Mouse (Mus musculus) hindbrain, postnatal 0 days (tissue): ENCODE data around the gene Aqp1. TPM values are rescaled to one million over a fixed set of nuclear protein-coding genes. Genes with fewer than 3 reads are reported as not detected.

Experiments used
- ATAC-seq: fragments of 200-750 bp; cut with Nextera tagmentation; 2 replicates; pipeline ENCODE4 v1.8.0; 2017; ENCODE audit warnings: mild to moderate bottlenecking, moderate TSS enrichment, moderate library complexity
- DNase-seq: peaks from one replicate; pipeline ENCODE4 v3.0.0-alpha.2; 2015; ENCODE audit warnings: low spot score
- H3K27ac ChIP-seq: fragments of 300-500 bp; sonication (generic); 2 replicates; pipeline ENCODE4 v1.5.1; 2014; ENCODE audit warnings: mild to moderate bottlenecking
- H3K27me3 ChIP-seq: fragments of 300-500 bp; sonication (generic); 2 replicates; pipeline ENCODE4 v1.6.1; 2014; ENCODE audit warnings: low read length, mixed read lengths; ENCODE audit not compliant: insufficient read depth
- H3K36me3 ChIP-seq: fragments of 300-500 bp; sonication (generic); 2 replicates; pipeline ENCODE4 v1.6.1; 2014; ENCODE audit warnings: low read length, mixed read lengths; ENCODE audit not compliant: insufficient read depth
- H3K4me1 ChIP-seq: fragments of 300-500 bp; sonication (generic); 2 replicates; pipeline ENCODE4 v1.6.1; 2014; ENCODE audit warnings: antibody characterized with exemption, low read length, mixed read lengths; ENCODE audit not compliant: insufficient read depth
- H3K4me2 ChIP-seq: fragments of 300-500 bp; sonication (generic); 2 replicates; pipeline ENCODE4 v1.6.1; 2014; ENCODE audit warnings: low read depth, mild to moderate bottlenecking, low read length, moderate library complexity, mixed read lengths
- H3K4me3 ChIP-seq: fragments of 300-500 bp; sonication (generic); 2 replicates; pipeline ENCODE4 v1.5.1; 2014; ENCODE audit warnings: low read length
- H3K9ac ChIP-seq: fragments of 300-500 bp; sonication (generic); replicated peaks from 2 replicates; pipeline ENCODE4 v1.6.1; 2014; ENCODE audit warnings: mild to moderate bottlenecking, low read length, moderate library complexity, mixed read lengths
- H3K9me3 ChIP-seq: fragments of 300-500 bp; sonication (generic); 2 replicates; pipeline ENCODE4 v1.6.1; 2016; ENCODE audit warnings: low read length, mixed read lengths
- CTCF ChIP-seq: IDR thresholded peaks from 2 replicates; pipeline ENCODE4 v1.5.1; 2016; ENCODE audit warnings: antibody characterized with exemption, control low read depth, low read depth
- WGBS: fragments of 180-500 bp; shearing (Covaris S2); extraction: QIAGEN DNeasy Blood & Tissue Kit; methylation state at CpG from one replicate; pipeline ENCODE4 v1.1.7; 2014; 5-methylcytosine and 5-hydroxymethylcytosine counted together
- polyA plus RNA-seq: library from polyadenylated mRNA; unstranded; fragments of >200 nt; fragmentation: Nextera tagmentation; extraction: Ambion mirVana; gene quantifications from 2 replicates; pipeline ENCODE4 v1.2.1, GENCODE M21; 2015
- total RNA-seq: library from RNA; depleted of rRNA; stranded (reverse); fragments of >200 nt; gene quantifications from 2 replicates; pipeline ENCODE4 v1.2.3, GENCODE M21; 2014

Gene Aqp1
- total and polyA plus RNA-seq, 2 experiments from 2014 or later = 19.5 to 32.6 TPM

DNA sequence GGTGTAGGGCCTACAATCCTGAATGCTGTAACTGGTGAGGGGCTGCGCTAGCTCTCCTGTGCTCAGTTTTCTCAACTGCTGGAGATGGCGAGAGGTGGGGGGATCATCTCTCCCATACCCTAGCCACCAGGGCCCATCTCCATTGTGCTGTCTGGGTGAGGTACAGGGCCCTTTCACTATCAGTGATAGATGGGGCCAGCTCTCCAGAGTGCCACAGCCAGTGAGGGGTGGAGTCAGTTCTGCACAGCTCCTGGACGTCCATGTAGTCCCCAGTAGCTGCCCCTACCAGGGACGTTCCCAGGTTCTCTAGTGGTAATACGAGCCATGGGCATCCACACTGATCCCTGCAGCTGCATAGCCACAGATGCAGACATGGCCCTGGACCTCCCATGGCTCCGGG is 14.7 kb upstream of the Aqp1 start:
- Histone ChIP-seq H3K36me3 (no peaks in the 10 kb centered on the region), H3K27ac (no peak overlapping the region), H3K4me3 (no peak overlapping the region), H3K4me2 (no peak overlapping the region), H3K27me3 (no peaks in the 10 kb centered on the region), H3K4me1 (no peaks in the 10 kb centered on the region; the same call in 1 of the 2 replicates), H3K9me3 (no peaks in the 10 kb centered on the region), H3K9ac (no peak overlapping the region)
- no peak for DNase-seq
- ATAC-seq = no peak
- no peak for TF ChIP-seq CTCF
- 74% methylated on average over 6 of the region's 6 CpGs for whole genome bisulfite sequencing

DNA sequence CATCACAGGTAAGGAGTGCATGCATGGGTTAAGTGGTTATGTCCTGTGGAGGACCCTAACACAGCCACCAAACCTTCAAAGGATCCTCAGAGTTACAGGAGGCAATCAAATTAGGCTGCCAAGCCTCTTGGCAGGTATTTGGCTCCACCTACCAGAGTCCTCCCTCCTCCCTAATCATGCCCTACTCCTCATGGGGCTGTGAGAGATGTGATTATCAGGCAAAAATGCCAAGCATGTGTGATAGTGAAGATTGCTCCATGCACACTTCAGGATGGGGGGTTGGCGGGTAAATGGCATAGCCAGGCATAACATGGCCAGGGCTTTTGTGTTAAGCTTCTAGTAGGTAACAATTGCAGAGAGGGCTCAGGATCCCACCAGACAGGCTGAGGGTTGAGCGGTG is 13.3 kb upstream of the Aqp1 start:
- 91% methylated on average over 2 of the region's 2 CpGs for WGBS
- Histone ChIP-seq H3K36me3 (no peaks in the 10 kb centered on the region), H3K4me2 (no peak overlapping the region), H3K27ac (no peak overlapping the region), H3K9ac (no peak overlapping the region), H3K9me3 (no peaks in the 10 kb centered on the region), H3K27me3 (no peaks in the 10 kb centered on the region), H3K4me3 (no peak overlapping the region), H3K4me1 (no peaks in the 10 kb centered on the region; the same call in 1 of the 2 replicates)
- TF ChIP-seq CTCF = no peak
- ATAC-seq (no peak), DNase-seq (no peak)

- Histone ChIP-seq H3K27ac (no peak overlapping the region), H3K9ac (no peak overlapping the region), H3K4me2 (no peak overlapping the region), H3K9me3 (no peaks in the 10 kb centered on the region), H3K4me1 (no peaks in the 10 kb centered on the region; the same call in 1 of the 2 replicates), H3K4me3 (no peak overlapping the region), H3K36me3 (no peaks in the 10 kb centered on the region), H3K27me3 (no peaks in the 10 kb centered on the region)
- WGBS = 87% methylated on average over 17 of the region's 17 CpGs
- DNase-seq = no peak
- TF ChIP-seq CTCF = no peak
- ATAC-seq = no peak
These were observed 12.2 kb upstream of the Aqp1 start for GRCm38 (mm10) chr6:55323908-55324634.

DNA sequence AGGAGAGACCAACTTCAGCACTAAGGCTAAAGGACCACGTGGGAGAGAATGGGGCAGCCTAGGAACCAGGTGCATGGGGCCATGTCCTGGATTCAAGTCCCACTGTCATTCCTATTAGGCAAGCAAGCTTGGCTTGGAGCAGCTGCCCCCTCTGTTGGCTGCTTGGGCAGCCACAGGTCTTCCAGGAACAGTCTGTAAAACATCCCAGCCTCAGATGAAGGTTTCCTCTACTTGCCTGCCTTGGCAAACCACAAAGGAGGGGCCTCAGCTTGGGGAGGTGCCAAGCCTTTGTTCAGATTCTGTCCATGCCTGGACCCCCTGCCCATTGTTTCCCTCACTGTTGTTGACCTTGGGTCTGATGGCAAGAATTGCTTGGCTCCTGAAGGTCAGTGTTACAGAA is 11.4 kb upstream of the Aqp1 start:
- H3K27ac ChIP-seq = no peak overlapping the region
- H3K9me3 ChIP-seq = no peaks in the 10 kb centered on the region
- no peaks in the 10 kb centered on the region for H3K27me3 ChIP-seq
- WGBS = 65% methylated on average over 1 of the region's 1 CpGs
- no peak overlapping the region for H3K4me3 ChIP-seq
- TF ChIP-seq CTCF = no peak
- H3K4me1 ChIP-seq = no peaks in the 10 kb centered on the region
- H3K9ac ChIP-seq = no peak overlapping the region
- no peak for ATAC-seq
- no peak overlapping the region for H3K4me2 ChIP-seq
- no peaks in the 10 kb centered on the region for H3K36me3 ChIP-seq
- no peak for DNase-seq

- DNase-seq (no peak), ATAC-seq (no peak)
- H3K4me2 ChIP-seq = no peak overlapping the region
- WGBS = 78% methylated on average over 4 of the region's 4 CpGs
- no peaks in the 10 kb centered on the region for H3K27me3 ChIP-seq
- H3K9ac ChIP-seq = no peak overlapping the region
- H3K9me3 ChIP-seq = no peaks in the 10 kb centered on the region
- no peak for TF ChIP-seq CTCF
- no peak overlapping the region for H3K4me3 ChIP-seq
- no peaks in the 10 kb centered on the region for H3K36me3 ChIP-seq
- H3K4me1 ChIP-seq = no peaks in the 10 kb centered on the region
- no peak overlapping the region for H3K27ac ChIP-seq
These were observed 9.9 kb upstream of the Aqp1 start for GRCm38 (mm10) chr6:55326299-55326698.

GRCm38 (mm10) chr6:55327326-55327725 is 8.9 kb upstream of the Aqp1 start:
- 85% methylated on average over 13 of the region's 13 CpGs for WGBS
- Histone ChIP-seq H3K36me3 (no peaks in the 10 kb centered on the region), H3K27me3 (no peaks in the 10 kb centered on the region), H3K4me1 (peaks cover 3% of the 10 kb centered on the region; the same call in 1 of the 2 replicates), H3K9ac (no peak overlapping the region), H3K27ac (no peak overlapping the region), H3K9me3 (no peaks in the 10 kb centered on the region), H3K4me2 (no peak overlapping the region), H3K4me3 (no peak overlapping the region)
- ATAC-seq (no peak), DNase-seq (no peak)
- no peak for TF ChIP-seq CTCF

- TF ChIP-seq CTCF = no peak
- Histone ChIP-seq H3K36me3 (no peaks in the 10 kb centered on the region), H3K4me1 (peaks cover 7% of the 10 kb centered on the region; the same call in 1 of the 2 replicates), H3K4me3 (no peak overlapping the region), H3K9me3 (no peaks in the 10 kb centered on the region), H3K27me3 (no peaks in the 10 kb centered on the region), H3K4me2 (no peak overlapping the region), H3K9ac (no peak overlapping the region), H3K27ac (no peak overlapping the region)
- 81% methylated on average over 4 of the region's 4 CpGs for WGBS
- DNase-seq (no peak), ATAC-seq (no peak)
These were observed 8.1 kb upstream of the Aqp1 start for GRCm38 (mm10) chr6:55328179-55328578.
